Mouse (Mus musculus) thymus, adult 2 months (tissue): ENCODE measurements around the gene Mrpl43.

Experiments
- CTCF ChIP-seq: fragments of 200-500 bp; IDR thresholded peaks from 2 replicates; pipeline ENCODE4 v1.5.1; 2012; ENCODE audit warnings: mild to moderate bottlenecking, control low read depth, low read length, moderate library complexity, borderline replicate concordance; ENCODE audit not compliant: control insufficient read depth, poor library complexity, insufficient read depth; ENCODE audit errors: extremely low read depth
- POLR2A ChIP-seq: fragments of 200-500 bp; IDR thresholded peaks from 2 replicates; pipeline ENCODE4 v1.6.1; 2012; ENCODE audit warnings: mild to moderate bottlenecking, low read length, control low read depth, moderate library complexity; ENCODE audit not compliant: control insufficient read depth, poor library complexity, insufficient read depth; ENCODE audit errors: extremely low read depth

DNA sequence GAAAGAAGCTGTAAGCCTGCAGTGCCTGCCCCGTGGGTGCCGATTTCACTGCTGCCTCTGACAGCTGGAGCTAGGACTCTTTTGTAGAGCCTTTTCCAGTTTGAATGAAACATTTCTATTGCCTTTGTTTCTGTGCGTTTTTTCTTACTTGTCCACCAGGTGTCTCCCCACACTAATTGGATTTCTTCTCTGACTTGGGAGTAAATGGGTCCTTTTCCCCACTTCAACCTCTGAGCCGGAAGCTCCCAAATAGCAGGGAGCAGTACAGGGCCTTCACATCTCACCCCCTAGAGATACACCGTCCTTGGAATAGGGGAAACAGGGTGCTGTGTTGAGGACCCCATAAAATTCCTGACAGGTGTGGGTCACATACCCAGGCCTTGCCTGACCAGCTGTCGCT is 6.4 kb upstream of the Mrpl43 start:
- TF ChIP-seq POLR2A (no peak), CTCF (no peak)
